Mouse (Mus musculus): ENCODE data around the gene Ifi27l2a. TPM values are rescaled to one million over a fixed set of nuclear protein-coding genes. Genes with fewer than 3 reads are reported as not detected.
"Not testable (repeated sequence)": the region's sequence is repeated elsewhere in the genome, so short reads cannot be mapped to it uniquely, and the experiment has no call there.

Gene Ifi27l2a
- polyA plus RNA-seq, 1 experiment: 2.4 TPM

GRCm38 (mm10) chr12:103486726-103487125 is 43.2 kb upstream of the Ifi27l2a start:
- H3ac ChIP-seq (ENCODE audit: control insufficient read depth, insufficient read length): no peak overlapping the region
- H3K4me3 ChIP-seq: no peak overlapping the region
- no peaks in the 10 kb centered on the region for H3K79me2 ChIP-seq (ENCODE audit: control insufficient read depth, insufficient read depth)
- H3K36me3 ChIP-seq (ENCODE audit: control insufficient read depth, insufficient read depth): no peaks in the 10 kb centered on the region
- H3K4me2 ChIP-seq (ENCODE audit: low read depth): no peak overlapping the region
- TF ChIP-seq SRF (IDR thresholded peaks at IDR 0.05; ENCODE audit: control insufficient read depth, insufficient read length, low read depth) (no peak), POLR2AphosphoS2 (IDR thresholded peaks at IDR 0.05; ENCODE audit: insufficient read length, low read depth) (no peak), USF1 (IDR thresholded peaks at IDR 0.05; ENCODE audit: low read depth) (no peak), E2F4 (IDR thresholded peaks at IDR 0.05; ENCODE audit: insufficient read depth) (no peak), REST (IDR thresholded peaks at IDR 0.05; ENCODE audit: insufficient read depth, insufficient read length) (no peak), MAX (IDR thresholded peaks at IDR 0.05; ENCODE audit: low read depth) (no peak)
- no peaks in the 10 kb centered on the region for H3K27me3 ChIP-seq (ENCODE audit: control insufficient read depth, insufficient read depth, insufficient read length)

DNA sequence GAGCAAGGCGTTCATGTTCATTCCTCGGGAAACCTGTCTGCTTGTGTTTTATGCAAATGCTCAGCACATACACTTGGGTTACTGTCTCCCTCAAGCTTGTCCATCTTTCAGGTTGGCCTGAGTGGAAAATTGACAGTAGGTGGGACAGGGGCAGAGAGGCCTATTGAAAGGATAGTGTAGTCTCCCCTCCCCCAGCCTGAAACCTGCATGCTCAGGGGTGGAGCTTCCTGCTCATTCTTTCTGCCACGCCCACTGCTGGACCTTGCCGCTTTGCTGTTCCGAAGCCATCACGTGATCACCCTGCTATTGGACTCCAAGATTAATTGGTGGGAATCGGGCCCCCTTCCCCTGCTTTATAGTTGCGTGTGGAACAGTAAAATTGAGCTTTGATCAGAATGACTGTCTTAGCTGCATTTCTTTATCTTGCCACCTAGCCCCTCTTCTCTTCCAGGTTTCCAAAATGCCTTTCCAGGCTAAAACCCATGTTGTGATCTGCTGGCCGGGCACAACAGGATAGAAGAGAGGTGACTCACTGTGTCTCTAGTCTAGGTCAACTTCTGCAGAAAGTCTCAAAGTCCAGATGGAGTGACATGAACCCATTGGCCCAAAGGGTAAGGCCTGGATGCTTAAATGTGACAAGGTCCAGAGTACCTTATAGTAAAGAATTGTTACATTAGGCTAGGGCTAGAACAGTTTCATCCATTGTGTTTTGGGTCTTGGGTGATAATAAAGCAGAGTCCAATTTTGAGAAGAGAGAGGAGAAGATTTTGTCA is 40.9 kb upstream of the Ifi27l2a start:
- H3K27me3 ChIP-seq (ENCODE audit: control insufficient read depth, insufficient read depth, insufficient read length): not testable (repeated sequence)

DNA sequence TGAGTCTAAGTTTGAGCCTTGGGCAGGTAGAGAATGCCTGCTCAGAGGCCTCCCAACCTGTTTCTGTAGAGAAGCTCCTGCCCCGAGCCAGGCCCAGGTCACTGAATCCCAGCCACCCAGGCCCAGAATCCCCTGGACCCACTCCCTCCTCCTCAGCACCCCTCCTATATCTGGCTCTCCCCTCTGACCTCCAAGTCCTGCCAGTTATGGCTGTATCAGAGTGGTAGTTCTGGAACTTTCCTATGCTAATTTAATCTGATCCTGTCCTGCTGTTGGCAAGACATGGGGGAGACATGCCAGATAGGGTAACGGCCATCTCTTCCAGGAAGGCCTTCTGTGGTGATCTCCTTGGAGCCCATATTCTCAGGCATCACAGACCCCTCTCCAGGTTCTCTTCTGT is 39.3 kb upstream of the Ifi27l2a start:
- no peak for TF ChIP-seq MAX (IDR thresholded peaks at IDR 0.05; ENCODE audit: low read depth)
- no peak for TF ChIP-seq E2F4 (IDR thresholded peaks at IDR 0.05; ENCODE audit: insufficient read depth)
- TF ChIP-seq MYOG (IDR thresholded peaks at IDR 0.05; ENCODE audit: control insufficient read depth in 1 of 3, insufficient read depth in 1 of 3, insufficient read length in 2 of 3, low read depth in 2 of 3): no peak
- TF ChIP-seq TCF12 (IDR thresholded peaks at IDR 0.05; ENCODE audit: insufficient read depth, poor library complexity, severe bottlenecking): no peak
- no peak for TF ChIP-seq MYOD1 (IDR thresholded peaks at IDR 0.05; ENCODE audit: control insufficient read depth in 1 of 3, insufficient read length in 2 of 3, low read depth in 2 of 3)
- no peak for TF ChIP-seq POLR2A (IDR thresholded peaks at IDR 0.05; ENCODE audit: insufficient read length, low read depth)
- no peak for TF ChIP-seq TCF3 (IDR thresholded peaks at IDR 0.05; ENCODE audit: insufficient read length, low read depth)
- no peak for TF ChIP-seq REST (IDR thresholded peaks at IDR 0.05; ENCODE audit: insufficient read depth, insufficient read length)
- no peak for TF ChIP-seq USF1 (IDR thresholded peaks at IDR 0.05; ENCODE audit: low read depth)
- TF ChIP-seq CEBPB (IDR thresholded peaks at IDR 0.05; ENCODE audit: insufficient read depth, poor library complexity, severe bottlenecking): no peak
- TF ChIP-seq SRF (IDR thresholded peaks at IDR 0.05; ENCODE audit: control insufficient read depth, insufficient read length, low read depth): no peak
- no peak for TF ChIP-seq POLR2AphosphoS2 (IDR thresholded peaks at IDR 0.05; ENCODE audit: insufficient read length, low read depth)
- no peak overlapping the region for H3K4me2 ChIP-seq (ENCODE audit: low read depth)
- H3K79me2 ChIP-seq (ENCODE audit: control insufficient read depth, insufficient read depth): no peaks in the 10 kb centered on the region
- H3K27me3 ChIP-seq (ENCODE audit: control insufficient read depth, insufficient read depth, insufficient read length): no peaks in the 10 kb centered on the region
- no peak overlapping the region for H3K4me3 ChIP-seq
- no peak overlapping the region for H3ac ChIP-seq (ENCODE audit: control insufficient read depth, insufficient read length)
- H3K36me3 ChIP-seq (ENCODE audit: control insufficient read depth, insufficient read depth): no peaks in the 10 kb centered on the region

More for the DNA sequence above, 40.9 kb upstream of the Ifi27l2a start:
- H3K79me2 ChIP-seq (ENCODE audit: control insufficient read depth, insufficient read depth); H3K4me2 ChIP-seq (ENCODE audit: low read depth); H3ac ChIP-seq (ENCODE audit: control insufficient read depth, insufficient read length); H3K4me3 ChIP-seq; H3K36me3 ChIP-seq (ENCODE audit: control insufficient read depth, insufficient read depth): not testable (repeated sequence)

DNA sequence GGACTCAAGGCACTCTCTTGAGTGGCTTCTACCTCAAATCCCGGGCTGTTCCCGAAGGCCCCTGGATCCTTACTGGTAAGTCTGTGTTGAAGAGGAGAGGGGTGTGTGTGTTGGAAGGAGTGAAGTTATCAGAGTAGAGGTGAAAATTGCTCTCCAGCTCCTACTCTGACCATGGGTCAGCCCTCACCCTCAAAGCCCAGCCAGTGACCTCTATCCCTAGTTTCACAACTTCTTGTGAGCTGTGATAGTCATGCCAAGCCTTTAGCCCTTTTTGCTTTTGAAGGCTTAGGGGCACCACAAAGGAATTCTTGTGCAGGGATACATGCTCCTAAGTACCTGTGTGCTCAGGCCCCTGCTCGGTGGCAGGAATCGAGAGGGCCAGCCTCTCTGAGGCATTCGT is 38.2 kb upstream of the Ifi27l2a start:
- Histone ChIP-seq H3K36me3 (ENCODE audit: control insufficient read depth, insufficient read depth) (no peaks in the 10 kb centered on the region), H3K27me3 (ENCODE audit: control insufficient read depth, insufficient read depth, insufficient read length) (no peaks in the 10 kb centered on the region), H3ac (ENCODE audit: control insufficient read depth, insufficient read length) (no peak overlapping the region), H3K4me3 (no peak overlapping the region), H3K4me2 (ENCODE audit: low read depth) (no peak overlapping the region), H3K79me2 (ENCODE audit: control insufficient read depth, insufficient read depth) (no peaks in the 10 kb centered on the region)
- TF ChIP-seq MAX (IDR thresholded peaks at IDR 0.05; ENCODE audit: low read depth): no peak
- TF ChIP-seq REST (IDR thresholded peaks at IDR 0.05; ENCODE audit: insufficient read depth, insufficient read length): no peak
- TF ChIP-seq MYOD1 (IDR thresholded peaks at IDR 0.05; ENCODE audit: control insufficient read depth in 1 of 3, insufficient read length in 2 of 3, low read depth in 2 of 3): no peak
- no peak for TF ChIP-seq POLR2AphosphoS2 (IDR thresholded peaks at IDR 0.05; ENCODE audit: insufficient read length, low read depth)
- TF ChIP-seq CEBPB (IDR thresholded peaks at IDR 0.05; ENCODE audit: insufficient read depth, poor library complexity, severe bottlenecking): no peak
- no peak for TF ChIP-seq MYOG (IDR thresholded peaks at IDR 0.05; ENCODE audit: control insufficient read depth in 1 of 3, insufficient read depth in 1 of 3, insufficient read length in 2 of 3, low read depth in 2 of 3)
- TF ChIP-seq E2F4 (IDR thresholded peaks at IDR 0.05; ENCODE audit: insufficient read depth): no peak
- no peak for TF ChIP-seq SRF (IDR thresholded peaks at IDR 0.05; ENCODE audit: control insufficient read depth, insufficient read length, low read depth)
- TF ChIP-seq USF1 (IDR thresholded peaks at IDR 0.05; ENCODE audit: low read depth): no peak

- no peak overlapping the region for H3K4me2 ChIP-seq (ENCODE audit: low read depth)
- no peaks in the 10 kb centered on the region for H3K79me2 ChIP-seq (ENCODE audit: control insufficient read depth, insufficient read depth)
- no peak overlapping the region for H3ac ChIP-seq (ENCODE audit: control insufficient read depth, insufficient read length)
- TF ChIP-seq REST (IDR thresholded peaks at IDR 0.05; ENCODE audit: insufficient read depth, insufficient read length) (no peak), TCF3 (IDR thresholded peaks at IDR 0.05; ENCODE audit: insufficient read length, low read depth) (no peak), POLR2A (IDR thresholded peaks at IDR 0.05; ENCODE audit: insufficient read length, low read depth) (no peak), MAX (IDR thresholded peaks at IDR 0.05; ENCODE audit: low read depth) (no peak), SRF (IDR thresholded peaks at IDR 0.05; ENCODE audit: control insufficient read depth, insufficient read length, low read depth) (no peak), USF1 (IDR thresholded peaks at IDR 0.05; ENCODE audit: low read depth) (no peak), CEBPB (IDR thresholded peaks at IDR 0.05; ENCODE audit: insufficient read depth, poor library complexity, severe bottlenecking) (no peak), TCF12 (IDR thresholded peaks at IDR 0.05; ENCODE audit: insufficient read depth, poor library complexity, severe bottlenecking) (no peak), MYOG (IDR thresholded peaks at IDR 0.05; ENCODE audit: control insufficient read depth in 1 of 3, insufficient read depth in 1 of 3, insufficient read length in 2 of 3, low read depth in 2 of 3) (no peak), POLR2AphosphoS2 (IDR thresholded peaks at IDR 0.05; ENCODE audit: insufficient read length, low read depth) (no peak)
- H3K4me3 ChIP-seq: no peak overlapping the region
- H3K27me3 ChIP-seq (ENCODE audit: control insufficient read depth, insufficient read depth, insufficient read length): no peaks in the 10 kb centered on the region
- H3K36me3 ChIP-seq (ENCODE audit: control insufficient read depth, insufficient read depth): no peaks in the 10 kb centered on the region
Measured at GRCm38 (mm10) chr12:103477461-103478015, 34.1 kb upstream of the Ifi27l2a start.

All from myocyte (in vitro differentiated cells).